In genomic region chr12:76478309-76479023, GRCm38 (mm10) we compare ENCODE assay signal across 13 mouse cellular contexts. TPM values are rescaled to one million over a fixed set of nuclear protein-coding genes. Genes with fewer than 3 reads are reported as not detected.
DNase-seq lines count a peak whose midpoint lies in the region; ATAC-seq and TF ChIP-seq lines count a peak whose summit lies in the region.
"Had no signal": no experiment of that assay in that cellular context is flagged by ENCODE, and none has a peak within 500 bp of the region (broad histone marks: within the 10 kb centered on the region; RNA-seq: fewer than 3 reads in every experiment).

No protein-coding gene starts in this region.

- DNase-seq in left cerebral cortex, adult 2 months (ENCODE audit: extremely low spot score in 1 of 2, low spot score in 2 of 2) = no peak
- no peak for DNase-seq in left cerebral cortex, postnatal 36 days (ENCODE audit: low spot score in 2 of 2)
- peak; percentile 48 for DNase-seq in embryonic facial prominence, embryonic 14.5 days (ENCODE audit: low spot score)
- DNase-seq in midbrain, embryonic 11.5 days (ENCODE audit: low spot score, missing footprints) = no peak
- no peak for DNase-seq in midbrain, embryonic 10.5 days (ENCODE audit: low spot score)
- DNase-seq: cerebellum, postnatal 25 days; gastrocnemius, postnatal 14 days; thymus, adult 18-20 months had no signal

- peak; percentile 26; the same call in 1 of the 2 replicates for ATAC-seq in embryonic facial prominence, embryonic 14.5 days (ENCODE audit: low read depth)
- no peak for ATAC-seq in heart, embryonic 11.5 days (replicated peaks; ENCODE audit: insufficient number of reproducible peaks, low FRiP score, low TSS enrichment)
- ATAC-seq in limb, embryonic 15.5 days (ENCODE audit: insufficient number of reproducible peaks, low FRiP score, low TSS enrichment, low read depth) = no peak
- ATAC-seq in midbrain, embryonic 11.5 days (ENCODE audit: low FRiP score) = no peak
- ATAC-seq in activated CD4-positive, CD25-positive, alpha-beta regulatory T cell, adult 4 months = no peak
- ATAC-seq: hindbrain, postnatal 0 days had no signal

- no peaks in the 10 kb centered on the region for H3K27me3 ChIP-seq in embryonic facial prominence, embryonic 14.5 days (replicated peaks; ENCODE audit: control insufficient read depth, insufficient read depth, low read length)
- no peaks in the 10 kb centered on the region for H3K27me3 ChIP-seq in heart, embryonic 11.5 days (ENCODE audit: control insufficient read depth, insufficient read depth, low read length)
- no peaks in the 10 kb centered on the region for H3K27me3 ChIP-seq in limb, embryonic 15.5 days
- H3K27me3 ChIP-seq in midbrain, embryonic 11.5 days (ENCODE audit: control insufficient read depth, insufficient read depth, low read length) = no peaks in the 10 kb centered on the region
- no peaks in the 10 kb centered on the region for H3K27me3 ChIP-seq in midbrain, embryonic 10.5 days (ENCODE audit: low read depth, poor library complexity, severe bottlenecking)

- H3K4me2 ChIP-seq in embryonic facial prominence, embryonic 14.5 days (ENCODE audit: low read depth, low read length) = peak overlapping the region; percentile 41
- H3K4me2 ChIP-seq in heart, embryonic 11.5 days = peak overlapping the region; percentile 41
- H3K4me2 ChIP-seq in limb, embryonic 15.5 days = peak overlapping the region; percentile 15
- no peak overlapping the region for H3K4me2 ChIP-seq in midbrain, embryonic 11.5 days
- H3K4me2 ChIP-seq: liver, embryonic 11.5 days had no signal

- TF ChIP-seq CTCF in left cerebral cortex, adult 2 months (IDR thresholded peaks at IDR 0.05) = no peak; the same call in 1 of the 2 replicates

- no peaks in the 10 kb centered on the region for H3K36me3 ChIP-seq in embryonic facial prominence, embryonic 14.5 days (ENCODE audit: control insufficient read depth, insufficient read depth, low read length)
- H3K36me3 ChIP-seq in heart, embryonic 11.5 days (ENCODE audit: control insufficient read depth, insufficient read depth, low read length) = no peaks in the 10 kb centered on the region
- no peaks in the 10 kb centered on the region for H3K36me3 ChIP-seq in limb, embryonic 15.5 days
- H3K36me3 ChIP-seq in midbrain, embryonic 11.5 days (ENCODE audit: control insufficient read depth, insufficient read depth, low read length) = no peaks in the 10 kb centered on the region
- H3K36me3 ChIP-seq in midbrain, embryonic 10.5 days = no peaks in the 10 kb centered on the region

- intact Hi-C loops in left cerebral cortex, adult 2 months (cut with DNase I) = loop anchor here (5.0 to 10.0 kb wide), 2 partner anchors 119 to 694 kb away; no protein-coding TSS in a partner anchor
- intact Hi-C loops in left cerebral cortex, postnatal 36 days (cut with DNase I) = no loop called here

- WGBS in embryonic facial prominence, embryonic 14.5 days = 21% methylated on average over 13 of the region's 14 CpGs
- WGBS in heart, embryonic 11.5 days (ENCODE audit: insufficient replicate concordance) = 33% methylated on average over 14 of the region's 14 CpGs
- 11% methylated on average over 13 of the region's 14 CpGs for WGBS in limb, embryonic 15.5 days
- WGBS in midbrain, embryonic 11.5 days = 56% methylated on average over 14 of the region's 14 CpGs
- 56% methylated on average over 12 of the region's 14 CpGs for WGBS in midbrain, embryonic 10.5 days

- H3K9ac ChIP-seq in embryonic facial prominence, embryonic 14.5 days (ENCODE audit: low read depth, low read length) = 0 out of 2 replicates have a peak overlapping the region, but pooled peaks have one; percentile 10
- H3K9ac ChIP-seq in heart, embryonic 11.5 days (ENCODE audit: low read depth, low read length) = 0 out of 2 replicates have a peak overlapping the region, but pooled peaks have one; percentile 16
- H3K9ac ChIP-seq in limb, embryonic 15.5 days = no peak overlapping the region
- H3K9ac ChIP-seq in midbrain, embryonic 11.5 days (ENCODE audit: low read length) = no peak overlapping the region

- no peak overlapping the region for H3K4me3 ChIP-seq in left cerebral cortex, adult 2 months
- H3K4me3 ChIP-seq in embryonic facial prominence, embryonic 14.5 days (ENCODE audit: low read depth, low read length) = no peak overlapping the region
- no peak overlapping the region for H3K4me3 ChIP-seq in heart, embryonic 11.5 days (ENCODE audit: low read depth, low read length)
- H3K4me3 ChIP-seq in limb, embryonic 15.5 days = no peak overlapping the region
- no peak overlapping the region for H3K4me3 ChIP-seq in midbrain, embryonic 11.5 days (ENCODE audit: low read depth, low read length)
- no peak overlapping the region for H3K4me3 ChIP-seq in midbrain, embryonic 10.5 days

- peak overlapping the region; percentile 34 for H3K27ac ChIP-seq in left cerebral cortex, adult 2 months
- H3K27ac ChIP-seq in embryonic facial prominence, embryonic 14.5 days (replicated peaks; ENCODE audit: low read depth, low read length) = peak overlapping the region; percentile 39
- H3K27ac ChIP-seq in heart, embryonic 11.5 days (ENCODE audit: low read depth, low read length) = no peak overlapping the region
- peak overlapping the region; percentile 24; the same call in 1 of the 2 replicates for H3K27ac ChIP-seq in limb, embryonic 15.5 days
- H3K27ac ChIP-seq in midbrain, embryonic 11.5 days (ENCODE audit: low read depth, low read length) = no peak overlapping the region
- H3K27ac ChIP-seq in midbrain, embryonic 10.5 days (replicated peaks) = no peak overlapping the region
- H3K27ac ChIP-seq: hindbrain, postnatal 0 days had no signal

- H3K9me3 ChIP-seq in embryonic facial prominence, embryonic 14.5 days (ENCODE audit: control insufficient read depth, low read length) = no peaks in the 10 kb centered on the region
- no peaks in the 10 kb centered on the region for H3K9me3 ChIP-seq in heart, embryonic 11.5 days (replicated peaks; ENCODE audit: control insufficient read depth, low read length)
- H3K9me3 ChIP-seq in limb, embryonic 15.5 days = no peaks in the 10 kb centered on the region
- no peaks in the 10 kb centered on the region for H3K9me3 ChIP-seq in midbrain, embryonic 11.5 days (ENCODE audit: control insufficient read depth, low read length)
- no peaks in the 10 kb centered on the region for H3K9me3 ChIP-seq in midbrain, embryonic 10.5 days (replicated peaks)

- H3K4me1 ChIP-seq in embryonic facial prominence, embryonic 14.5 days (ENCODE audit: control insufficient read depth, insufficient read depth, low read length) = peaks cover 14% of the 10 kb centered on the region; the same call in 1 of the 2 replicates
- no peaks in the 10 kb centered on the region for H3K4me1 ChIP-seq in heart, embryonic 11.5 days (ENCODE audit: control insufficient read depth, insufficient read depth, low read length)
- H3K4me1 ChIP-seq in limb, embryonic 15.5 days = peaks cover 30% of the 10 kb centered on the region
- H3K4me1 ChIP-seq in midbrain, embryonic 11.5 days (ENCODE audit: control insufficient read depth, insufficient read depth, low read length) = no peaks in the 10 kb centered on the region
- H3K4me1 ChIP-seq in midbrain, embryonic 10.5 days = 0 out of 2 replicates have a peak, but pooled peaks cover 3% of the 10 kb centered on the region

RNA-seq across cellular contexts. Expression of gene Plekhg3, which starts 52.2 kb away (rescaled TPM):
- 10 to 100 TPM; 15.0 to 15.2 TPM for total RNA-seq in left cerebral cortex, adult 2 months (2021)
- total RNA-seq in left cerebral cortex, postnatal 36 days (2021) = 10 to 100 TPM; 16.6 to 18.3 TPM
- polyA plus RNA-seq in embryonic facial prominence, embryonic 14.5 days (2014; fragmentation: Nextera tagmentation; extraction: Ambion mirVana) = 6.3 and 7.3 TPM in 2 replicates
- 4.4 and 5.4 TPM in 2 replicates for polyA plus RNA-seq in heart, embryonic 11.5 days (2014; fragmentation: Nextera tagmentation; extraction: Ambion mirVana)
- 6.0 and 8.0 TPM in 2 replicates for polyA plus RNA-seq in limb, embryonic 15.5 days (2015; fragmentation: Nextera tagmentation; extraction: Ambion mirVana)
- polyA plus RNA-seq in midbrain, embryonic 11.5 days (2014; fragmentation: Nextera tagmentation; extraction: Ambion mirVana) = 0.62 and 1.3 TPM in 2 replicates
- 1 to 10 TPM; 2.5 to 3.7 TPM for polyA plus RNA-seq in activated CD4-positive, CD25-positive, alpha-beta regulatory T cell, adult 4 months (2017; shearing (Covaris generic))
- 1.1 and 1.5 TPM in 2 replicates for polyA plus RNA-seq in midbrain, embryonic 10.5 days (2016; fragmentation: Nextera tagmentation; extraction: Ambion mirVana)

Comparison
In these comparisons a context has a peak if more than half of its experiments do, and no peak if none do; other contexts are left out.
1. H3K27ac ChIP-seq: peak in left cerebral cortex, adult 2 months (single experiment), embryonic facial prominence, embryonic 14.5 days (single experiment) and limb, embryonic 15.5 days (single experiment); none in heart, embryonic 11.5 days (single experiment), midbrain, embryonic 11.5 days (single experiment) and midbrain, embryonic 10.5 days (single experiment).
2. H3K9ac ChIP-seq: peak in embryonic facial prominence, embryonic 14.5 days (single experiment) and heart, embryonic 11.5 days (single experiment); none in limb, embryonic 15.5 days (single experiment) and midbrain, embryonic 11.5 days (single experiment).